Mouse (Mus musculus): ENCODE data around the gene Ccl6.

Gene Ccl6

DNA sequence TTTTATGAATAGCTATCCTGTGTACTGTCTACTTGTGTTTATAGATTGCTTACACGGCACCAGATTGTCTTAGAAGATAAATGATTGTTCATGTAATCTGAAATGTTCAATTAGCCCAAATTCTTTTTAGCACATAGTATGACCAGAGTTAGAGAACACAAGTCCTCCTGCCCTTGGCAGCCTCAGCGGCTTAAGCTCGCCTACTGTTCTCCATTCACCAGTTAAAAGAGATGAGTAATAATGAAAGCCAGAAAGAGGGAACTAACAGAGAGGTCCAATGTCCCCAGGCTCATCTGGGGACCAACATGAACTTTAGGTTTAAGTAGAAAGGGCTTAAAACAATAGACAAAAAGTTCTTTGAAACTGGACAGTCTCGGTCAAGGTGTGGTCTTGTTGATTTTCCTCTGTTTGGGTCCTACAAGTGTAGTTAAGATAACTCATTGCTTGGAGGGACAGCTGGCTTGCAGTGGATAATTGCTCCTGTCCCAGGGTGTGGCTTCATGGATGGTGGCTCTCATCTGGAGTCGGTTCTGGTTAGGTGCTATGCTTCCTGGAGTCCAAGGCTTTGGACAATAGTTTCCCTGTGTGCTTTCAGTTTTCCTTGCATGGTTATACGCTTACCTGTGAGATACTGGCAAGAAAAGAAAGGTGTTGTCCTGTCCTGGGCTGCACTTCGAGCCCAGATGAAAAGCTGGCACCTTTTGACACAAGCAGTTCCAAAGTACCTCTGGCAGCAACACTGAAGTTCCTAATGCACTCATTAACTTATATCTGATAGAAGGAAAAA, 3.0 kb upstream of the Ccl6 start:
- DNase-seq = no peak

DNA sequence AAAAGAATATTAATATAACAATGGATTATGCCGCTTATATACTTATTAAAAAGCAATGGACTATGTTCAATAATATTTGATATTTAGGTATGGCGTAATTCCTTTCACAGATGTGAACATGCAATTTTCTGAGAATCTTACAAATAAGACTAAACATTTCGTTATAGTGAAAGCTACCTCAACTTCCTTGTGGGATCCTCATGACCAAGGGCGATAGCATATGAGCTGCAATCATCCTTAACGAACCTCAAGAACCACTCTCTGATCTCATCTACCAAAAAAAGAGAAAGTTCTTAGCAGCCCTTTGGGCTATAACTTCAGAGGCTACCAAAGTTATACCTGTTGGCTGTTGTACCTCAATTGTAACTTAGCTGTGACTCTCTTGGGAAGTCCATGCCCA, 566 bp upstream of the Ccl6 start:
- no peak for DNase-seq

DNA sequence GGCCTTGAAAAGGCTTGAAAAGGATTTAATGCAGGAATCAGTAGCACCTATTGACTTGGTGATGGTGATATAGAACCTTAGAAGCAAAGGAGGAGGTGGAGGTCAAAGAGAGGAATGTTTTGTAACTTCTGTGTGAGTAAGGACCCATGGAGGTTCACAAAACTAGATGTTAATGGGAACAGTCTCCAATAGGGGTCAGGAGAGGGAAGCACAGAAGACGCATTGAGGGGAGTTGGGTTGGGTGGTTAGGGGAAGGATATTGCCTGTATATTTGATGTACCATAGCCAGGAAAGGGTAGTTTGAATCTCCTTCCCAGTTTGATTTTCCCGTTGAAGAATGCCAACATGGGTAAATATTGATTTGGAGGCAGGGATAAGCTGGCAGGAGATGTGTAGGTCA, 8.7 kb downstream of the Ccl6 start:
- no peak for DNase-seq

DNA sequence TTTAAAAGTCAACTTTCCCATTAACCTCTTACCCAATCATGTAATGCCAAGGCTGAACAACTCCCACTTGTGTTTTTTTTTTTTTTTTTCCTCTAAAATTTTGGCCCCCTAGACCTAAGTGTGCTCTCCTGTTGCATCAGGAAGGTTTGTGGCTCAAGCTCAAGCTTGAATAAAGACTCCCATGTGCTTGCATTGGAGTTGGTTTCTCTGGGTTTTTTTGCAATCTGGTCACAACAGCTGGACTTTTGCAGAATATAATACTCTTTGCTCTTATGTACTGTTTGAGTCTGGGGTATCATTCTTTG, 9.5 kb downstream of the Ccl6 start:
- DNase-seq = no peak

DNA sequence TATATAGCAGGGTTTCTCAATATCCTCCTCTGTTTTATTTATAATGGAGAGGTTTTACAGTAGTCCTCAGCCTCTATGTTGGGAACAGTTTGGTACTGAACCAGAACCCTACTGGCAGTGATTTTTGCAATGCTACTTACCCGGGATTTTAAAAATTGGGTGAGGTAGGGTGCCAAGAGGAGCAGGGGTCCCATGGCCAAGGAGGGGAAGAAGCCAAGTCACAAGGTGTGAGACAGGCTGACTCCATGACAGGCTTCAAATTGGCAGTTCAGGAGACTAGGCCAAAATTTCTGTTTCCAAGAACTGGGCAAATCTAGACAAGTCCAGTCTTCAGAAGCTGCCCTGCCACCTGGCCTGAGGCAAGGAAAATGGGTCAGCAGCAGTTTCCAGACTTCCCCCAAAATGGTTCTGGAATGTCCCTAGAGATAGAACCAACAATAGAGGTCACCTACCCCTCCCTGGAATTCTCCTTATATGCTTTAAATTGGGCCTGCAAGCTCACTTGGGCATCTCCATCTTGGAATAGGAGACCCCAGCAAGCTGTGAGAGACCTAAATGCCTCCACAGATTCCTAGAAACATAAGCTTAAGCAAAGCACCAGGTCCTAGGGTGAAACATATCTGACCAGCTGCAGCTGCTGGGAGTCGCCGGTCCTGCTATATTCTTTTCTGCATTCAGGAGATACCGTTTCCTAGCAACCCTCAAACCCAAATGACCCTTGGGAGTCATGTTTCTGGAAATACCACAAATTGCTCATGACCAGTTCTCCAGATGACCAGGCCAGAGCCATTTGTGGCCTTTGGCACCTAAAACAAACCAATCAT, 10.0 kb downstream of the Ccl6 start:
- peak; percentile 25 for DNase-seq

DNA sequence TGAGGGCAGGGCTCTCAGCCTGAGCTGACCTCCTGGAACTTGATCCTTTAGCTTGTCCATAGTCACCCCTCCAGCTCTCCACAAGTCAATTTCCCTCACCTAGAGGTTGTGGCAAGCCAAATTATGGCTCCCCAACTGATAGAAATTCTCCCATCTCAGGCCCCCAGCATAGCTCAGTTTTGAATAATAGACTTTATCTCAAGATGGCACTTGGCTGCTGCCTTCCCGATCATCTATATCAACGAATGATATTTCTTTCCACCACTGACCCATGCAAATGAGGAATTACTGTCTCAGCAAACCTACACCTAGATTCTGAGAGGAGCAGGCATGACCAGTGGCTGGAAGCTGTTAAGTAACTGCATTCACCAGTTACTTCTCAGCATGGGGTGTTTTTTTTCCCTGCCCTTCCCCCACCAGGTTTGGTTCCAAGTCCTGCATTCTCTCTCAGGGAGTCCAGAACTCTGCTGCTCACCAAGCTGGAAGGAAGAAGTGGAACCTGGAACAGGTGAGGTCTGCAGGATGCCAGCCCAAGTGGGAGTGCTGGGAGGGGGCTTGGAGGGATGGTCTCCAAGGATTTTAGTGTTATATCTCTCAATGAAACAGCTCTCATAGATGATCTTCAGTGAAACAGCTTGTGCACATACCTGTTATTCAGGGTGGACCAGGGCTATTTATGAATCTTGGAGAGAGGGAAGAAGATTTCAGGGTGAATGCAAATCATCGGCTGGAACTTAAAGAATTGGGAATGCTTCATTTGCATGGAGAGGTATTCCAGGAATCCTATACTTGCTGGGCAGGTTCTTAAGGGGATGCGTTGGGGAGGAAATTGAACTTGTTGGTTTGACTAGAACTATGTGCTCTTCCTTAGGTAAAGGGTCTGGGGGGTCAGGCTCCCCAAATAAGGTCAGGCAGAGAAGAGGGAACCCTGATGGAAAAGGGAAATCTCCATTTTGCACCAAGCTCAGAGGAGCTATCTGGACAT, 11.0 kb downstream of the Ccl6 start:
- no peak for DNase-seq

DNA sequence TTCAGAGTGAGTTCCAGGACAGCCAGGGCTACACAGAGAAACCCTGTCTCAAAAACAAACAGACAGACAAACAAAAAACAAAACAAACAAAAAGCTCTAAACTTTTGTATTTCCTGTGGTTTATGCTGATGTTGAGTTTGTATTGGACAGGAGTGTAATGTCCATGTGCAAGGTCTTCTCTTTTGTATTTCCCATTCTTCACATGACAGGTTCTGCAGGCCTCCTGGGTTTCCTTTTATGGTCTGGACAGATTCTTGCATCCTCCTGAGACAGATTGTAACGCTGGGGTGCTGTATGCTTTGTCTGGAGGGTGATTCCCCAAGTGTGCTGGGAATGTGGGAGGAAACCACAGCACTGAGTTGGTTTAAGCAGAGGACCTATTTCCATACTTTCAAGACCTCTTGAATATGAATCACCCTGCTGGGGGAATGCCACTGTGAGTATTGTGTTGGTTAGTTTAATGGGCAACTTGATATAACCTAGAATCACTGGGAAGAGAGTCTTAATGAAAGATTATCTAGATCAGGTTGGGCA, 12.1 kb downstream of the Ccl6 start:
- no peak for DNase-seq

DNA sequence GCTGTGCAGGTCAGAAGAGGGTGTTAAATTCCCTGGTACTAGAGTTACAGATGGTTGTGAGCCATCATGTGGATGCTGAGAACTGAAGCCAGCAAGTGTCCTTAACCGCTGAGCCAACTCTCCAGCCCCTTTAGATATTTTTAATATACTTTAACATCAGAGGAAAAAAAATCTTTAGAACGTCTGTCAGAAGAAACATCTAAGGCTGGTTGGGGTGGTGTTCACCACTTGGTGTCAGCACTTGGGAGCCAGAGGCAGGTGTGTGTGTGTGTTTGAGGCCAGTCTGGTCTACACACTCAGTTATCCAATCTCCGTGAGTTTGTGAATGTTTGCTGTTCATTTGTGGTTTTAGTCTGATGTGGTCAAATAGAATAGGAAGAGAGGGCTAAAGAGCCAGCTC, 13.9 kb downstream of the Ccl6 start:
- no peak for DNase-seq

DNA sequence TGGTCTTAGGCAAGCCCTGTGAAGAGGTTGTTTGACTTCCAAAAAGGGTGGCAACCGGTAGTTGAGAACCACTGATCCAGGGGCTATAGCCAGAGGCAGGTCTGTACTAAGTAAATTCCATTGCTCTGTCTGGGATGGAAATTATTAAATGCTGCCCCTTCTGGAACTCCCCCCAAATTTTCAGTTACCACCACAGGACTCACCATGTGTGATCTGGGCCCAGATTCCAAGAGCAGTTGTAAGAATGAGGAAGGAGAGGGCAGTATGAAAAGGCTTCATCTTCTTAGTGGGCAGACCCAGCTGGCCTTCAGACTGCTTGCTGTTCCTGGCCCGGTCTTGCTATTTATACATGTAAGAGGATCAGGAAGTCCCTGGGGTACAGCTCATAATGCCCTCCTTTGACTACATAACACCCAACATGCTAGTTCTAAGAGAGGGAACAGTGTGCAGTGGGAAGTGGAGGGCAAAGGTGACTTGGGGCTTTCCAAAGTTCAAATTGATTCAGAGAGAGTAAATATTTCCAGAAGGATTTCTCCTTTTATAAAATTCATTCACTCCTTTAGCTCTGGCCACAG, 14.6 kb downstream of the Ccl6 start, which contains the start of gene Ccl9:
Ccl9 (minus strand) TSS at position 451 of the 575 bp plus-strand sequence.
- peak; percentile 20 for DNase-seq

DNA sequence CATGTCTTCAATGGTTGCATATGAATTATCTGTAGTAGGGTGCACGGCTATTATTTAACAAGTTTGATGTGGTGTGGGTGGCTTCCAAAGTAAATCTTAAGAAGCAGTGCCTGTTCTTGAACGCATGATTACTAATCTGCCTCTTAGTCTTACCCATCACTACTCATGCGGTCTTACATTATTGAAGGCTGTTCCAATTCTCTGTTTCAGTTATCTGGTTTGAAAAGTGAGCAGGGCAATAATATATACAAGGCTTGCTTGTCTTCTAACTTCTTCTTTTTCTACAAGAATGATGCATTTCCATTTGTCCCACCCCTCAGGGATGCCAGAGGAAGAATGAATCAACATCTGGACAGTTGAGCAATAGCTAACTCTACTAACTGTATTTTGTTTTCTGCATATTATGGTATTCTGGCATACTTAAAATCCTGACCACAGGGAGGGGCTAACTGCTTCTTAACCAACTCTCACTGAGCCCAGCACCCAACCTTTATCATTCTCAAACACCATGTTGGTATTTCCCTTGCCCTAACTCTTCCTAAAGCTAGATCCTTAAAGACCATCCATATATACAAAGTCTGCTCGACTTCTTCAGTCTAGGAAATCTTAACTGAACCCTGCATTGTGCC, 15.8 kb downstream of the Ccl6 start:
- DNase-seq = no peak

DNA sequence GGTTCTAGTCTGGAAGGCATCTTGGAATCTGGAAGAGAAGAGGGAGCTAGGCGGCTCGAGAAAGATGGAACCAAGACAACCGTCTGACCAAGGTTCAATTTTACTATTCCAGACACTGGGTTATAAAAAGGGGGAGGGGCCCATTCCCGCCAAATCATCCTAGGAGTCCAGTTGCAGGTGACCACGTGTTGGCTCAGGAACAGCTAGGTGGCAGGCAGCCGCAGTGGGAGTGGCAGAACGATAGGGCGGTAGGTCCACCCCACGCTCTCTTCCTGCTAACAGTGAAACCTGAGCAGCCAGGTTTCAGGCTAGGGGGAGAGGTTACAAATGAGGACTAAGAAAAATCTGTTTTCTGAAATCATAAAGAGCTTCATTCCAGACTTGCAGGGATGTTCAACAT, 20.1 kb downstream of the Ccl6 start:
- no peak for DNase-seq

DNA sequence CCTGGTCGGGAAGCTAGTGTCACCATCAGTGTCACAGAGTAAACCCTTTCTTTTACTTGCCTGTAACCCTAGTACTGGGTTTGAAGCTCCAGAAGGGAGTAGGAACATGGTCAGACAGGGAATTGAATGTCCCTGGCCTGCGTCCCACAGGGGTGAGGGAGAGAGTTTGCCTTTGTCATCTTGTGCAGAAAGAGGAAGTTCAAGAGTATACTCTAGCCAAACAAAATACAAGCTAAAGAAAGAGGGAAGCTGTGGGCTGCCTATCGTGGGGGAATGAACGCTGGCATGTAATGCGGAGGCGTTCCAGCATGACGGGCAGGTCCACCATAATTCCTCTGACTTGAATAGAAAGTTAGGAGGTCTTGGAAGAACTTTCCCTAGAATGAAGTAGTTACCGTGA, 20.7 kb downstream of the Ccl6 start:
- no peak for DNase-seq

DNA sequence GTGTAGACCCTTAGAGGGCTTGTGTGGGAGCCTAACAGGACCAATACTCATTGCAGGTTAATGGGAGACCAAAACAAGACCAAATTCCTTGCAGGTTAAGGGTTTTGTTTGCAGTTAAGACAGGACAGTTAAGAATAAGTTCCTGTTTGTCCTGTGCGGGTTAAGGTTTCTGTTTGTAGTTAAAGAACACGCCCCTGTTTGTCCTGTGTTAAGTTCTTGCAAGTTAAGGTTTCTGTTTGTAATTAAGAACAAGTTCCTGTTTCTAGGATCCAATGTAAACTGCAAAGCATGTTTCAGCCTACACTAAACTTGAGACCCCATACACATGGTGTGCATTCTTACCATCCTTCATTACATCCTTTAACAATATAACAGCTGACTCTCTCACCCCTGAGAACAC, 22.7 kb downstream of the Ccl6 start:
- no peak for DNase-seq

DNA sequence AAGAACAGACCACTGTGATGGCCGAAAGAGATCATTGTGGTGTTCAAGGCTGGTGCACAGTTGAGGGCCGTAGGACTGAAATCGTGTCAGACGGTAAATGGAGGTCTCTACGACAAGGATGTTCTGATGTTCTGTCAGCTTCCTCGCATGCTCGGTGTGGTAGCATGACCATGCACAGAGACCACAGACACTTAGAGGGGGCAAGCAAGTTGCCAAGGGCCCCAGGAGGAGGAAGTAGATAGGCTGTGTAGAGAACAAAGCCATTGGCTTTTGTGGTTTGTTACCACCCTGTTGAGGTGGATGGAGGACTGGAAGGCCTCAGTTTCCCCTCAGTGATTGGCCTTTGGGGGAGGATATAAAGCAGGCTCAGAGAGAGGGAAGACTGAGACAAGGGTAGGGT, 23.6 kb downstream of the Ccl6 start:
- DNase-seq = no peak

DNA sequence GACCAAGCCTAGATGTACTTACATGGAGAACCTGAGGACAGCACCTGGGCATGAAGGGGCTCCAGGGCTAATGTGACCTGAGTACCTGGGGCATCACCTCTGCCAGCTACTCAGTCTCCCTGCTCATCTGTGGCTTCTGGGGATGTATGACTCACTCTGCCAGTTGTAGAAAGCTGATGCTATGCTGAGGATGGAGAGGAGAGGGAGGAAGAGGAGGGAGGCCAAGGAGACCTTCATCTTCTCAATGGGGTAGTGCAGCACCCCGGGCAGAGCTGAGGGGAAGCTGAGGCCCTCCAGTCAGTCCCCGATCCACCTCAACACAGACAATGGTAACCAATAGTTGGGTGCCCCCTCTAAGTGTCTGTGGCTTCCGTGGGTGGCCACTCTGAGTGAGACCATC, 24.1 kb downstream of the Ccl6 start:
- no peak for DNase-seq

DNA sequence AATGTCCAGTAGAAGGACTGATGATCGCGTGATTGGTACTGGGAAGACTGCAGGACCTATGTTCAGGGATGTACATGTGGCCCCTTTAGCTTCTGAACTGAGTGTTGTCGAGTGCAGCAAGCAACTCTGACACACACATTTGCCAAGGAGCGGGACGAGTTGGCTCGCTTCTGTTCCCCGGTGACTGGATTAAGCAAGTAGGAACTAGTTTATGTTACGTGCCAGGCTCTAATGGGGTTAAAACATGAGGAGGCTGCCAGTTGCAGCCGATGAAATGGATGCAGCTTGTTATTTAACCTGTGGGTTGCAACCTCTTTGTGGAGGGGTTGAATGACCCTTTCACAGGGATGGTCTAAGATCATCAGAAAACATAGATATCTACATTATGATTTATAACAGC, 24.8 kb downstream of the Ccl6 start:
- DNase-seq = no peak

DNA sequence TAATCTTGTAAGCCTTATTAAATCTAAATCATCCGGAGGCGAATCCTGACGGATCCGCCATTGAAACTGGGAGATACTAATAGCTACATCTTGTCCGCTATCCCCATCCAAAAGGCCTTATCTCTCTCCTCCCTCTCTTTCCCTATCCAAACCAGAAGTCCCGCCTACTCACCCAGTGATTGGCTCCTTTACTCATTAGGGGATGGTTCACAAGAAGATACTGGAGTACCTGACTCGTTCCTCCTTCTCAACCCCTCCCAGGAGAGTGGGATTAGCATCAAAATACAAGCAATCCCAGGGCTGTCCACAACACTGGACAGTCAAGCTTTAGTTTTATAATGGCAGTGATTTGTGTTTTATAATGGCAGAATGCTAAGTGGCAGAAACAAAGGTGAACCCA, 25.6 kb downstream of the Ccl6 start:
- DNase-seq = no peak

DNA sequence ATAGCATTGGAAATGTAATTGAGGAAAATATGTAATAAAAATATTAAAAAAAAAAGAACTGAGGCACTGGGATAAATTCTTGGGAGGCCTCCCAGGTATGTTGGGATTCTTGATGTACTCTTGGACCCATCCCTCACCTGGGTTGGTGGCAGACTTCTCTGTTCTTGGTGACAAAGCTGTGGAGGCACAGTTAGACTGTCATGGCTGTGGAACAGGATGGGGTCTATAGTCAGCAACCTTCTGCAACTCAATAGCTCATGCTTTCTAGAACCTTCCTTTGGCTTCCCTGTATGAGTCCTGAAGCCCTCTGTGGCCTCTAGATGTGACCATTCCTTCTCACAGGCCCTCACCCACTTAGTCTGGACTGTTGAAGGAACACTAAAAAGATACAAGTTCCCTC, 26.3 kb downstream of the Ccl6 start:
- DNase-seq = no peak

DNA sequence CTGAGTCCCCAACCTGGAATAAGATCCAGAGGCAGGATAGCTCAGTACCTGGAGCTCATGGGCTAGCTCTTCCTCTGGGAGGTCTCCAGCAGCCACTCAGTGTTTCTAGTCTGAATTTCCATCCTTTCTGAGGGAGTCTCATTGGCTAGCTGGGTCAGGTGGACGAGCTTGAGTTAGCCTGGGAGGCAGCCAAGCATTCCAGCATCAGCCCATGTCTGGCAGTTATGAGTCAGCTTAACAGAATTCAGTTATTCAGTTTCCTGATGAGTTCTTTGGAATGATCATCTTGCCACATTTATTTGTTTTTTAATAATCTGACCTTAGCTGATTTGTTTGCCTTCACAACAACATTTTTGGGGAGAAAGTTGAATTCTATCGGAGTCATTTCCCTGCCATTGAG, 29.1 kb downstream of the Ccl6 start:
- DNase-seq = no peak

DNA sequence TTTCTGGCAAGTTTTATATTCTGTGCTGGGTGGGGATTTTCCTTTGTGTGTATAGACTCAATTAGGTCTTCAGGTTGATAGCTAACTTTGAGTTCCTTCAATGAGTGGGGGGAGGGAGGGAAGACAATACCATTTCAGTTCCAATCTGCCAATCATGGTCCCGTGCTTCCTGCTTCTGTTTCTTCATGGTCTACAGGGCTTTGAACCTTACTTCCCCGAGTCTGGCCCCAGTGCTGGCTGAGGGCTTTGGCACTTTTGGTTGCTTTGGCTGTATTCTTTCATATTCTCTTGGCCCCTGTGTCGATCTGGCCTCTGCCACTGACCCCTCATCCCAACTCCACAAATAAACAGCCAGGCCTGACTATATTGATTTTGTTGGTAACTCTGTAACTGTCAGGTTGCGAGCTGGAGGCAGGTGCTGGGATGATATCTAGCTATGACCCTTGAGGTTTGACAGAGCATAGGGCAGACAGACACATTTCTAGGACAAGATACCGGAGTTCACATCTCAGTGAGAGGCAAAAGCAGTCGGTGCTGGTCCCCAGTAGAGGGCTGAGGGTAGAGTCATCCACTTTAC, 30.5 kb downstream of the Ccl6 start:
- DNase-seq = no peak

DNA sequence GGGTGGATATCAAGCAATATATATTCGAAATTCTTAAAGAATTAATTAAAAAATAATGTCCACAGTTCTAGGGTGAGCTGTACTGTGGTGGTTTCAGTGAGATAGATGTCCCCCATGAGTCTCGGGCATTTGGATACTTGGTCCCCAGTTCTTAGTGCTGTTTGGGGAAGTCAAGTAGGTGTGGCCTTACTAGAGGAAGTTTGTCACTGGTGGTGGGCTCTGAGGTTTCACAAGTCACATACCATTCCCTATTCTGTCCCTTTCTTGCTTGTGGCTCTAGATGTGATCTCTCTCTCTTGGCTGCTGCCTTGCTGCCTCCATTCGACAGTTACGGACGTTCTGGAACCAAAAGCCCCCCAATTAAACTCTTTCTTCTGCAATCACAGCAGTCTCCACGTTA, 32.5 kb downstream of the Ccl6 start:
- no peak for DNase-seq

DNA sequence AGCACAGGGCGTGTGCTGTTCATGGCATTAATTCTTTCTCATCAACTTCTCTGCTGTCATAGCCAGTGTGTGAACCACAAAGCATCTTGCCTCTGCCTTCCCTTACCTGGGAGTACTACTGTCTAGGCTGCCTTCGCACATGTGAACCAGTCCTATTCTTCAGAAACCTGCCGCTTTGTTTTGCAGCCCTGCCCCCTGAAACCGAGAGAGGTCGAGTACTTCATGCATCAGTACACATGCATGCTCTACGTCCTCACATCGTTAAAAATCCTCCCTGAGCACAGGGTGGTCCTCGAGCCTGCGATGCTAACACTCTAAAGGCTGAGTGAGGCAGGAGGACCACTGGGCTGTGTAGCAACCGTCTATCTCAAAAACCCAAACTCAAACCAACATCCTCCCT, 35.8 kb downstream of the Ccl6 start:
- no peak for DNase-seq
